Mouse (Mus musculus) heart, embryonic 15.5 days (tissue): ENCODE results near the gene Abcb6. TPM values are rescaled to one million over a fixed set of nuclear protein-coding genes. Genes with fewer than 3 reads are reported as not detected.

Experiments used
- ATAC-seq: fragments of 200-750 bp; cut with Nextera tagmentation; replicated peaks from 2 replicates; pipeline ENCODE4 v1.8.0; 2017; ENCODE audit warnings: low read depth, moderate TSS enrichment; ENCODE audit not compliant: insufficient number of reproducible peaks, insufficient read depth, low FRiP score
- H3K27ac ChIP-seq: fragments of 300-500 bp; sonication (generic); 2 replicates; pipeline ENCODE4 v1.5.1; 2015; ENCODE audit warnings: mild to moderate bottlenecking, inconsistent platforms
- H3K27me3 ChIP-seq: fragments of 300-500 bp; sonication (generic); 2 replicates; pipeline ENCODE4 v1.6.1; 2015; ENCODE audit warnings: inconsistent platforms
- H3K36me3 ChIP-seq: fragments of 300-500 bp; sonication (generic); 2 replicates; pipeline ENCODE4 v1.6.1; 2015; ENCODE audit warnings: mild to moderate bottlenecking, inconsistent platforms
- H3K4me1 ChIP-seq: fragments of 300-500 bp; sonication (generic); replicated peaks from 2 replicates; pipeline ENCODE4 v1.6.1; 2015; ENCODE audit warnings: inconsistent platforms
- H3K4me2 ChIP-seq: fragments of 300-500 bp; sonication (generic); 2 replicates; pipeline ENCODE4 v1.6.1; 2015; ENCODE audit warnings: inconsistent platforms, mild to moderate bottlenecking, moderate library complexity
- H3K4me3 ChIP-seq: fragments of 300-500 bp; sonication (generic); 2 replicates; pipeline ENCODE4 v1.5.1; 2015; ENCODE audit warnings: mild to moderate bottlenecking, inconsistent platforms
- H3K9ac ChIP-seq: fragments of 300-500 bp; sonication (generic); 2 replicates; pipeline ENCODE4 v1.6.1; 2015; ENCODE audit warnings: mild to moderate bottlenecking, inconsistent platforms
- H3K9me3 ChIP-seq: fragments of 300-500 bp; sonication (generic); replicated peaks from 2 replicates; pipeline ENCODE4 v1.6.1; 2016; ENCODE audit warnings: inconsistent platforms
- WGBS: fragments of 180-500 bp; shearing (Covaris S2); methylation state at CpG from one replicate; pipeline ENCODE4 v1.1.7; 2015; ENCODE audit warnings: mixed read lengths; 5-methylcytosine and 5-hydroxymethylcytosine counted together
- polyA plus RNA-seq: library from polyadenylated mRNA; unstranded; fragments of >200 nt; fragmentation: Nextera tagmentation; extraction: Ambion mirVana; gene quantifications from 2 replicates; pipeline ENCODE4 v1.2.1, GENCODE M21; 2015

Gene Abcb6
- polyA plus RNA-seq, 1 experiment from 2014 or later, result 14.1 TPM

DNA sequence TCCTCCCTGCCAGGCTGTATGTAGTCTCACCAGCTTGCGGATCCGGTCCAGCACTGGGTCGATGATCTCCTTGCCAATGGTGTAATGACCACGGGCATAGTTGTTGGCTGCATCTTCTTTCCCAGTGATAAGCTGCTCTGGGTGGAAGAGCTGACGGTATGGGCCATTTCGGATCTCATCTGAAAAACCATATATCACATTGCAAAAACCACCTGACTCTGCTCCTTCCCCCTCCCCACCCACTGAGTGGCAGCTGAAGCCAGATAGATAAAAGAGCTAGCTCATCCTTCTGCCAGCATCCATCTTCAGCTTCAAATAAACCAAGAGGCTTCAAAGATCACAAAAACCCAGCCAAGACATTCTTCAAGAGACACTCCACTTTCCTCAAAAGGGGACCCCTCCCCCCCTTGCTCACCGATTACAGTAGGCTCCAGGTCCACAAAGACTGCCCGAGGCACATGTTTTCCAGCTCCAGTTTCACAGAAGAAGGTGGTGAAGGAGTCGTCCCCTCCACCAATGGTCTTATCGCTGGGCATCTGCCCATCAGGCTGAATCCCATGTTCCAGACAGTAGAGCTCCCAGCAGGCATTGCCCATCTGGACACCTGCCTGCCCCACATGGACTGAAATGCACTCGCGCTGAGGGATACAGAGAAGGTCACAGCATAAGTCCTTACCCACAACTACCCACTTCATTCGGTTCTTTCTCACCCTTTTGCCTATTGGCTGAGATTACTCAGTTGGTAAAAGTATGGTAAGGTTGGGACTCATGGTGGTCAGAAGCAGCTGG lies 36.8 kb upstream of the Abcb6 start:
- no peak for ATAC-seq
- Histone ChIP-seq H3K36me3 (peaks cover 29% of the 10 kb centered on the region), H3K27me3 (peaks cover 31% of the 10 kb centered on the region), H3K4me2 (peak overlapping the region; percentile 98), H3K4me1 (peaks cover 32% of the 10 kb centered on the region), H3K9me3 (no peaks in the 10 kb centered on the region), H3K4me3 (peak overlapping the region; percentile 72; the same call in 1 of the 2 replicates), H3K27ac (no peak overlapping the region), H3K9ac (no peak overlapping the region)
- WGBS, result 68% methylated on average over 13 of the region's 13 CpGs

DNA sequence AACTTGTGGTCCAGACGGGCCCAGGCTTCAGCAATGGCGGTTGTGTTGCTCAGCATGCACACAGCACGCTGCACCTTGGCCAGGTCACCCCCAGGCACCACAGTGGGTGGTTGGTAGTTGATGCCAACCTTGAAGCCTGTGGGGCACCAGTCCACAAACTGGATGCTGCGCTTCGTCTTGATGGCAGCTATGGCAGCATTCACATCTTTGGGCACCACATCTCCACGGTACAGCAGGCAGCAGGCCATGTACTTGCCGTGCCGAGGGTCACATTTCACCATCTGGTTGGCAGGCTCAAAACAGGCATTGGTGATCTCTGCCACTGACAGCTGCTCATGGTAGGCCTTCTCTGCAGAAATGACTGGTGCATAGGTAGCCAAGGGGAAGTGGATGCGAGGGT lies 35.6 kb upstream of the Abcb6 start:
- peaks cover 24% of the 10 kb centered on the region for H3K27me3 ChIP-seq
- H3K4me3 ChIP-seq, result no peak overlapping the region
- WGBS, result 91% methylated on average over 9 of the region's 9 CpGs

DNA sequence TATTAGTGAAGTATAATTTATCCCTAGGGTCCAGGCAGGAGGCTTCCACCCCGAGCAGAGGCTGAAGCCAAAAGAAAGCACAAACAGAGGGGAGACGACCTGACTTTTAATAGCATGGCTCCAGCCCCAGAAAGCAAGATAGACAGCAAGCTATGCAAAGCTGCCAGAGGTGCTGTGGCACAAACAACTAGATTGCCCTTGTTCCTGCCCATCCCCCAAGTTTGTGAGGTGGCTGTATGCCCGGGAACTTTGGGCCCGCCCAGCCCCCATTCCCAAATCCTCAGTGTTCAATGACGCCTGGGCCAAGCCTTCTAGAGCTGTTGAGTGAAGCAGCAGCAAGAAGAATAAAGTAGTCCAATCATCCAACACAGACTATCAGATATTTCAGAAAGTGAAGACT lies 34.7 kb upstream of the Abcb6 start:
- no peak overlapping the region for H3K9ac ChIP-seq
- H3K4me2 ChIP-seq, result no peak overlapping the region
- H3K27me3 ChIP-seq, result peaks cover 19% of the 10 kb centered on the region; the same call in 1 of the 2 replicates
- H3K36me3 ChIP-seq, result peaks cover 29% of the 10 kb centered on the region
- no peak overlapping the region for H3K4me3 ChIP-seq
- H3K27ac ChIP-seq, result 0 out of 2 replicates have a peak overlapping the region, but pooled peaks have one; percentile 18
- no peak for ATAC-seq
- no peaks in the 10 kb centered on the region for H3K9me3 ChIP-seq
- WGBS, result 61% methylated on average over 5 of the region's 5 CpGs
- H3K4me1 ChIP-seq, result peaks cover 47% of the 10 kb centered on the region

More for the DNA sequence above, 35.6 kb upstream of the Abcb6 start:
- Histone ChIP-seq H3K36me3 (peaks cover 29% of the 10 kb centered on the region), H3K9ac (no peak overlapping the region), H3K27ac (no peak overlapping the region), H3K4me1 (peaks cover 42% of the 10 kb centered on the region), H3K9me3 (no peaks in the 10 kb centered on the region), H3K4me2 (no peak overlapping the region)
- ATAC-seq, result no peak

DNA sequence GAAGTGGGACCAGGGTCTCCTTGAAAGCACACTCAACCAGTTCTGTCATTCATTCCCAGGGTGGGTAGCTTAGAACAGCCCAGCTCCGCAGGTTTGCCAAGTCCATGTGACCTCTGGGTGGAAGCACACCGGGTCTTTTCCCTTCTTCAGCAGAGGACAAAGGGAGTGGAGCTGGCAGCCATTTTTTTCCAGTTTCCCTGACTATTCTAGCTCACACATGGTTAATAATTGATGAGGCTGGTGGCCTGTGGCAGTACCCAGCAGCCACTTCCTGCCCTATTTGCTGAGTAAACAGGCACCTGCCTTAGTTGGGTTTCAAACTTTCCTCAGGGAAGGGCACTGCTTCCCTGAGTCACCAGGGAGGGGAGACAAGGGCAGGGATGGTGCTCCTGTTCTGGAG lies 34.2 kb upstream of the Abcb6 start:
- Histone ChIP-seq H3K4me3 (no peak overlapping the region), H3K36me3 (peaks cover 29% of the 10 kb centered on the region), H3K4me1 (peaks cover 47% of the 10 kb centered on the region), H3K27me3 (peaks cover 18% of the 10 kb centered on the region; the same call in 1 of the 2 replicates), H3K4me2 (no peak overlapping the region), H3K9me3 (no peaks in the 10 kb centered on the region), H3K27ac (0 out of 2 replicates have a peak overlapping the region, but pooled peaks have one; percentile 18), H3K9ac (no peak overlapping the region)
- ATAC-seq, result no peak
- 67% methylated on average over 2 of the region's 2 CpGs for WGBS

DNA sequence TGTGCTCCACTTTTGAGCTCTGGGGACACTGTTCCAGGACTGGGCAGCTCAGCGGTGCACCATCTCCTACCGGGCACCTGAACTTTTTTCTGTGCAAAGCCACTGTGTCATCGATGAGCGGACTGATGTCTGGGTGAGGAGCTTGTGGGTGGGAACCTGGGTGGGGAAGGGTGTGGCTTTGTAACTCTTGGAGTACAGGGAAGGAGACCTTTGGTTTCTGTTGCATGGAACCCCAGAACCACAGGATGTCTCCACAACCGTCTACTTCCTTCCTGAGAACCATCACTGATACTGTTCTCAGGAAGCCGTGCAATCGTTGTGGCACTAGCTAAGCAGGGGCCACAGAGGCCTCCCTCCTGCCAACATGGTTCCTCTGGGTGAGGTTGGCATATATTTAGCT lies 32.9 kb upstream of the Abcb6 start:
- Histone ChIP-seq H3K27ac (no peak overlapping the region), H3K27me3 (peaks cover 13% of the 10 kb centered on the region; the same call in 1 of the 2 replicates), H3K36me3 (peaks cover 29% of the 10 kb centered on the region), H3K4me3 (no peak overlapping the region), H3K4me1 (peaks cover 40% of the 10 kb centered on the region), H3K9ac (no peak overlapping the region), H3K9me3 (no peaks in the 10 kb centered on the region), H3K4me2 (peak overlapping the region; percentile 2; the same call in 1 of the 2 replicates)
- ATAC-seq, result no peak
- WGBS, result 81% methylated on average over 7 of the region's 7 CpGs

DNA sequence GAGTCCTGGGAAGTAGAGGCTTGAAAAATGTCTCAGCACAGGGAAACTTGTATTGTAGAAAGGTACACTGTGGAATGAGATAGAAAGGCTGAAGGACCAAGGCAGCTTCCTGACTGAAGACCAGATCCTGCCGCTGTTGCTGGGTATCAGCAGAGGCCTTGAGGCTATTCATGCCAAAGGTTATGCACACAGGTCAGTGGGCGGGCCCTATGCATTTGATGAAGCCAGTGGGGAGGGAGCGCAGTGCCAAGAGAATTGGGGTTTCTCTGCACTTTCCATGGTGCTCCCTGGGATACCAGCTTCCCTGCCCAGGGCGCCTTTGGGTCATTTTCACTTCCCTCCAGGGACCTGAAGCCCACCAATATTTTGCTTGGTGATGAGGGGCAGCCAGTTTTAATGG lies 32.4 kb upstream of the Abcb6 start:
- peaks cover 29% of the 10 kb centered on the region for H3K36me3 ChIP-seq
- no peak overlapping the region for H3K9ac ChIP-seq
- peaks cover 13% of the 10 kb centered on the region; the same call in 1 of the 2 replicates for H3K27me3 ChIP-seq
- H3K4me2 ChIP-seq, result peak overlapping the region; percentile 2; the same call in 1 of the 2 replicates
- no peak overlapping the region for H3K27ac ChIP-seq
- WGBS, result 84% methylated on average over 4 of the region's 4 CpGs
- no peak for ATAC-seq
- H3K4me3 ChIP-seq, result no peak overlapping the region
- H3K9me3 ChIP-seq, result no peaks in the 10 kb centered on the region
- H3K4me1 ChIP-seq, result peaks cover 38% of the 10 kb centered on the region

DNA sequence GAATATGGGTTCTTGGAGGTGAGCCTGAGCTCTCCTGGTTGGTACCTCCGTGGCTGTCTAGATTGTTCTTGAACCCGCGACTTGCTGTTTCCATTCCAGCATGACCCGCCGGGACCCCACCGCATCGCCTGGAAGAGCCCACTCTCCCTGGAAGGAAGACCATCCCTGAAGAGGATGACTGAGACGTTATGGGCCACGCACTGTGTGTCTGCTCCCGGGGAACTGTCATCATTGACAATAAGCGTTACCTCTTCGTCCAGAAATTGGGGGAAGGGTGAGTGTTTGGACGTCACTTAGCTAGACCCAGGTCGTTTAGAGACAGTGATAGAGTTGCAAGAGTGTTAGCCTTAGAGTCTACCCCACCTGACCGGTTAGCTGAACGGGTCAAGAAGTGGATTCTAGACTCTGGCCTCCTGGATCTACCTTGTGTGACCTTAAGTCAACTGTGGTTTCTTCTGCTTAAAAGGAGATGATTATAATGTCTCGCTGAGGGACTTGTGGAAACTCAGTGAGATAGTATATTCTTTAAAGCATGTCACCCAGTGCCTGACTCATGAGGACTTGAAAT lies 31.0 kb upstream of the Abcb6 start:
- Histone ChIP-seq H3K4me2 (peak overlapping the region; percentile 80), H3K4me3 (peak overlapping the region; percentile 91), H3K36me3 (peaks cover 29% of the 10 kb centered on the region), H3K27ac (peak overlapping the region; percentile 62), H3K9ac (peak overlapping the region; percentile 93), H3K9me3 (no peaks in the 10 kb centered on the region), H3K4me1 (peaks cover 38% of the 10 kb centered on the region), H3K27me3 (peaks cover 8% of the 10 kb centered on the region; the same call in 1 of the 2 replicates)
- ATAC-seq, result no peak
- WGBS, result 10% methylated on average over 17 of the region's 17 CpGs

DNA sequence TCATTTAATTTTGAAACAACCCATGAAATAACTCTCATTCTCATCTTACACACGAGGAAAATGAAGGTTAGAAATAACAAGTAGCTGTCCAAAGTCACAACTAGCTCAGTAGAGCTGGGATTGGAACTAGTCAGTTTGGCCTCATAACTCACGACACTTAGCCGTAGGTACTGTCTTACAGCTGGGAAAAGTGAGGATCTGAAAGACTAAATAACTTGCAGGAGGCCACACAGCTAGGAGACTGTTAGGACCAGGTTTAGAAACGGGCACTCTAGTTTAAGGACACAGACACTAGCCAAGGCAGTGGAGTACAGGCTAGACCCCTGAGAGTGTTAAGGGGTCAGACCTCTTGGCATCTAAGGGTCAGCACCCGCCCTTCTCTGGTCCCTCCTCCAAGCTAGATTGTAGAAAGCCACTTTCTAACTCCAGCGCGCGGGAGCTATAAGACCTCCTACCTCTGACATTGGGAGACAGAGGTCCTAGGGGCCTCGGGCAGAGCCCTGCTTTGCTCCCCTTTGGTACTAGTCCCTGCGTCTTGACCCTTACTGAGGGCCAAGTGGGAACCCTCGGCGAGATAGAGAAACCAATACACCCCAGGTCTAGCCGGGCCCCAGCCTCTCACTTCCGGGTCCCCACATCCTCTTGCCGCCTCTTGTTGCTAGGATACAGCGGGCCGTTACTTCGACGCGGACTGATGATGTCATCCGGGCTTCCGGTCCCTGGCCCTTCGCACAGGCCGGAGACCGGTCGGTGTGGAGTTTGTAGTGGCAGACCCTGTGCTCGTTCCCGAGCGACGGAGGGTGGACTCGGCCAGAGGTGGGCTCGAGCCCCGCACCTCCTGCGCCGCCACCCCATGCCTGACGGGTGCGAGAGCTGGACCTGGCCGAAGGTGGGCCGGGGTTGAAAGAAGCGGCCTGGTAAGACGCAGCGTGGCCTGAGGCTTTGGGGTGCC lies 30.2 kb upstream of the Abcb6 start, which contains the start of the genes Glb1l and Stk16:
Glb1l (minus strand) TSS at position 678 of the 952 bp plus-strand sequence.
Stk16 (plus strand) TSS at position 703 of the 952 bp plus-strand sequence.
- Histone ChIP-seq H3K9ac (peak within 1 kb of the TSS; percentile 93), H3K4me3 (peak within 1 kb of the TSS; percentile 91), H3K4me1 (peaks cover 38% of the 10 kb centered on the region), H3K27ac (peak within 1 kb of the TSS; percentile 62), H3K4me2 (peak within 1 kb of the TSS; percentile 80), H3K36me3 (peaks cover 22% of the 10 kb centered on the region), H3K9me3 (no peaks in the 10 kb centered on the region), H3K27me3 (peaks cover 8% of the 10 kb centered on the region; the same call in 1 of the 2 replicates)
- peak; percentile 93 for ATAC-seq
- 6% methylated on average over 42 of the region's 42 CpGs for WGBS

DNA sequence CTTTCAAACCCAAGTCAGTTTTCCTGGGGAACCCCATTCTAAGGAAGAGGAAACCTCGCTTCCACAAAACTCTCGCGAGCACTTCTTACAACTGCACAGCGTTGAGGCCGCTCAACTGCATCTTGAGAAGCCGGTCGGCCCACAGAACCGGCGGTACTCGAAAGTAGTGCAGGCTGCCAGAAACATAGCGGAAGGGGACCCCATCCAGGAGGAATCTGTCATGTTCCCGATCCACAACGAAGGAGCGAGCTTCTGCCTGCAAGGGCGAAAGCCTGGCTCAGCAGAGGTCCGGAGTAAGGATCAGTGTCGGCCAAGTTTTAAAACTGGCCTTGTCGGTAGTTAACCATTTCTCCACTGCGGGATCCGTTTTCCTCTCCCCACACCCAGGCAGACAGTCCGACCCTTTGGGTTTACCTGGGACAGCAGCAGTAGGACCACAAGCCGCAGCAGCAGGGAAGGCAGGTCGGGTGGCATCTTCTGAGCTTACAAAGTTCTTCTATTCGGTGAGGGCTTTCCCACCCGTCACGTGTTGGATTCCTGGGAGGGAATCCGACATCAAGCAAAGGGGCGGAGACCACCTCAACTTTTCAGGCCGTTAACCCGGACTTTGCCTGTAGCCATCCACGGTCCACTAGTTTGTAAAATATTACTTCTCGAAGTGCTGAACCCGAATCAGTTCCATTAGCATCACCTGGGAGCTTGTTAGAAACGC lies 28.9 kb upstream of the Abcb6 start:
- Histone ChIP-seq H3K4me1 (peaks cover 32% of the 10 kb centered on the region), H3K4me3 (peak overlapping the region; percentile 48), H3K9ac (peak overlapping the region; percentile 58), H3K36me3 (peaks cover 13% of the 10 kb centered on the region), H3K9me3 (no peaks in the 10 kb centered on the region), H3K4me2 (peak overlapping the region; percentile 80), H3K27me3 (peaks cover 8% of the 10 kb centered on the region; the same call in 1 of the 2 replicates), H3K27ac (no peak overlapping the region)
- ATAC-seq, result no peak
- 12% methylated on average over 34 of the region's 34 CpGs for WGBS

DNA sequence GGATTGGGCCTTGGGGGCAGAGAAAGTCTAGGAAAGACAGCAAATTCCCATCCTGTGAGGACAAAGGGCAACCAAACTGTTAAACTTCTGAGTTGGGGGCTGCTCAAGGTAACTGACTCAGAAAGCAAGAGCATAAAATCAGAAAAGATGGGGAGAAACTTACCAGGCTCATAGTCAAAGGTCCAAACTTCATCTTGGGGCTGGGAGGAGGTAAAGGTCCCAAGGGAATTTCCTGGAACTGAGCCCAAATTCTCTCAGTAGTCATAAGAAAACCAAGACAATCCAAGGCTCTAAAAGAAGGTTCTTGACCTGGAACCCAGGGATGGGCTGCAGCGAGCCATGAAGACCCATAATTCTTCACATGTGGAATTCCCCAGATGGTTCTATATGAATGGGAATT lies 21.0 kb upstream of the Abcb6 start:
- H3K27ac ChIP-seq, result no peak overlapping the region
- no peak overlapping the region for H3K4me2 ChIP-seq
- H3K36me3 ChIP-seq, result peaks cover 39% of the 10 kb centered on the region
- H3K27me3 ChIP-seq, result no peaks in the 10 kb centered on the region
- no peaks in the 10 kb centered on the region for H3K9me3 ChIP-seq
- no peak for ATAC-seq
- no peak overlapping the region for H3K4me3 ChIP-seq
- H3K4me1 ChIP-seq, result no peaks in the 10 kb centered on the region
- 73% methylated on average over 1 of the region's 1 CpGs for WGBS
- no peak overlapping the region for H3K9ac ChIP-seq
